Mouse (Mus musculus): Measurements from ENCODE around the gene Pithd1.

GRCm38 (mm10) chr4:135967086-135967760, 19.8 kb downstream of the Pithd1 start:
- TF ChIP-seq CTCF (IDR thresholded peaks at IDR 0.05; ENCODE audit: control insufficient read depth, insufficient read depth, insufficient replicate concordance, low read depth, low read length) = no peak
- TF ChIP-seq POLR2A (IDR thresholded peaks at IDR 0.05; ENCODE audit: control insufficient read depth, low read depth, low read length) = no peak
